Mouse (Mus musculus): ENCODE data around the gene Insig2. TPM values are rescaled to one million over a fixed set of nuclear protein-coding genes. Genes with fewer than 3 reads are reported as not detected.
A peak's percentile ranks its signal among the peaks of the same experiment; 100 is the strongest.

The Insig2 gene
- polyA plus RNA-seq, 1 experiment from 2014 or later = 46.9 TPM

DNA sequence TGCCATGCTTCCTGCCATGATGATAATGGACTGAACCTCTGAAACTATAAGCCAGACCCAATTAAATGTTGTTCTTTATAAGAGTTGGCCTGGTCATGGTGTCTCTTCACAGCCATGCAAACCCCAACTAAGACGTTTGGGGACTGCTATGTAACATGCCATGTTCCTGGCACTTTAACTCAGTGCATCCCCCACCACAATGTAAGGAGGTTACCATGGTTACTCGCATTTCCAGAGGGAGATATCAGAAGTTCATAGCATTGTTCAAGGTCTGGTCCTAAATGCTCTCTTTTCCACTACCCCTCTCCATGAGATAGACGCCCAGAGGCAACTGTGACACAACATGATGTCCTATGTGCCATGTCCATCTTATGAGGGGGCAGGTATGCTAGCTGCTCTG lies 54.0 kb downstream of the Insig2 start:
- Histone ChIP-seq H3K9ac (ENCODE audit: low read depth, low read length) (no peak overlapping the region), H3K27ac (no peak overlapping the region), H3K36me3 (ENCODE audit: insufficient read depth, low read length) (no peaks in the 10 kb centered on the region), H3K9me3 (replicated peaks; ENCODE audit: low read length) (no peaks in the 10 kb centered on the region), H3K27me3 (ENCODE audit: insufficient read depth, low read length) (no peaks in the 10 kb centered on the region), H3K4me2 (ENCODE audit: low read length) (no peak overlapping the region), H3K4me3 (replicated peaks; ENCODE audit: low read depth, low read length) (no peak overlapping the region), H3K4me1 (replicated peaks; ENCODE audit: insufficient read depth, low read length) (no peaks in the 10 kb centered on the region)
- TF ChIP-seq CTCF (IDR thresholded peaks at IDR 0.05; ENCODE audit: low read depth) = no peak
- 78% methylated on average over 3 of the region's 3 CpGs for WGBS
- DNase-seq (ENCODE audit: low spot score) = no peak
- ATAC-seq (replicated peaks; ENCODE audit: low FRiP score, low read depth) = no peak

DNA sequence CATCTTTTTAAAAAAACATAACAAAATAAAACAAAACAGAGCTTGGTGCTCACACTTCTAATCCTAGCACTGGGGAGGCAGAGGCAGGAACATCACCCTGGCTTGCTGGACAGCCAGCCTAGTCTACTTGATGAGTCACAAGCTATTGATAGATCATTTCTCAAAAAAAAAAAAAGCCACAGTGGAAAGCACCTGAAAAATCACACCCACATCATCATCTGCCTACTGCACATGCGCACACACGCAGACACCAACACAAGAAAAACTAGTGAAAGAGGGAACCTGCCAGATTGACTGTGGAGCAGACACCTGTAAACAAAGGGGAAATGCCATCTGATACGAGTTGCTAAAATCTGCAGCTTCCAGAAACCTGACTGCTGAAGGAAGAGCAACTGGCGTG lies 54.9 kb downstream of the Insig2 start:
- Histone ChIP-seq H3K4me1 (replicated peaks; ENCODE audit: insufficient read depth, low read length) (no peaks in the 10 kb centered on the region), H3K4me3 (replicated peaks; ENCODE audit: low read depth, low read length) (no peak overlapping the region), H3K36me3 (ENCODE audit: insufficient read depth, low read length) (no peaks in the 10 kb centered on the region), H3K4me2 (ENCODE audit: low read length) (no peak overlapping the region), H3K27me3 (ENCODE audit: insufficient read depth, low read length) (no peaks in the 10 kb centered on the region), H3K27ac (no peak overlapping the region), H3K9ac (ENCODE audit: low read depth, low read length) (no peak overlapping the region), H3K9me3 (replicated peaks; ENCODE audit: low read length) (no peaks in the 10 kb centered on the region)
- no peak for TF ChIP-seq CTCF (IDR thresholded peaks at IDR 0.05; ENCODE audit: low read depth)
- ATAC-seq (replicated peaks; ENCODE audit: low FRiP score, low read depth) = no peak
- 83% methylated on average over 4 of the region's 4 CpGs for WGBS
- DNase-seq (ENCODE audit: low spot score) = no peak

DNA sequence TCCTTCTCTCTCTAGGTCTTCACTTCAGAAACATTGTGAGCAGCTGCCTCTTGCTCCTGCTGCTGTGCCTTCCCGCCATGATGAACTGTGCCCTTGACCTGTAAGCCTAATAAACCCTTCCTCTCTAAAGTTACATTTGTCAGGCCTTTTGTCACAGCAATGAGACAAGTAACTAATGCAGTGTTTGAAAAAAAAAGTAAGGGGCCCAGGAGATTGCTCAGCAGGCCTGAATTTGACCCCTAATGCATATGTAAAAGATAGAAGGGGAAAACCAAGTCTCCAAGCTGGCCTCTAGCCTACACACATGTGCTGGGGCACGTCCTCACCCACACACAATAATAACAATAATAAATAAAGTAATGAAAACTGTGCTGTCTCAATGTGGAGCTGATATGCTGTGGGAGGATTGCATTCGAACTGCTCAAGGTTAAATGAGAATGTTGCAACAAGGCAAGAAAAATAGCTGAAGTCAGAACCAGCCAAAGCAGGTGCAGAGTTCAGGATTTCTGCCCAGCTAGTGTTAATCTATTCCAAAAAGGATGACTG lies 56.4 kb downstream of the Insig2 start:
- no peaks in the 10 kb centered on the region for H3K4me1 ChIP-seq (replicated peaks; ENCODE audit: insufficient read depth, low read length)
- no peak for DNase-seq (ENCODE audit: low spot score)
- H3K4me2 ChIP-seq (ENCODE audit: low read length) = no peak overlapping the region
- WGBS = 22% methylated on average over 3 of the region's 3 CpGs
- TF ChIP-seq CTCF (IDR thresholded peaks at IDR 0.05; ENCODE audit: low read depth) = no peak
- no peak overlapping the region for H3K9ac ChIP-seq (ENCODE audit: low read depth, low read length)
- H3K27ac ChIP-seq = no peak overlapping the region
- no peaks in the 10 kb centered on the region for H3K27me3 ChIP-seq (ENCODE audit: insufficient read depth, low read length)
- H3K36me3 ChIP-seq (ENCODE audit: insufficient read depth, low read length) = no peaks in the 10 kb centered on the region
- H3K9me3 ChIP-seq (replicated peaks; ENCODE audit: low read length) = no peaks in the 10 kb centered on the region
- no peak overlapping the region for H3K4me3 ChIP-seq (replicated peaks; ENCODE audit: low read depth, low read length)
- ATAC-seq (replicated peaks; ENCODE audit: low FRiP score, low read depth) = no peak

DNA sequence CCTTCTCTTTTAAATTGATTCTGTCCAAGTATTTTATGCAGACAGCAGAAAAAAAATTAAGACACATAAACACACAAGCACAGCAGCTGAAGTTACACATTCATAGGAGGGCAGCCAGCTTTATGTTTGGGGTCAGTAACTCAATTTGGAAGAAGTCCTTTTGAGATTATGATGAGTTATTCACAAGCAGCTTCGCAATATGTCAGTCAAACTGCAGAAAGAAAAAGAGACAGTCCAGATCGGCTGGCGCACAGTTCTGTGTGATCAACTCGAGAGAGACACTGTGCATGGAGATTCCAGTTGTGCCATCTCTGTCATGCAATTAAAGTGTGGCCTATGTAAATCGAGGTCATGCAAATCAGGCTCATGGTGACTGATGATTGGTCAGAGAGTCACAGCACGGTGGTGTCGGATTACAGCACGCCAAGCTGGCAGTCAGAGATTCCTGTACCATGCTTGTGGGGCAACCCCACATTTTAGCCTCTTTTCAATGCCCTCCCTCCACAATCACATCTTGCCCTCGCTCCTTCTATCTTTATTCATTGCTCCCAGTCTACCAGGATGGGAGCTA lies 72.1 kb downstream of the Insig2 start:
- Histone ChIP-seq H3K27ac (no peak overlapping the region), H3K36me3 (ENCODE audit: insufficient read depth, low read length) (no peaks in the 10 kb centered on the region), H3K4me3 (replicated peaks; ENCODE audit: low read depth, low read length) (no peak overlapping the region), H3K27me3 (ENCODE audit: insufficient read depth, low read length) (no peaks in the 10 kb centered on the region), H3K9ac (ENCODE audit: low read depth, low read length) (no peak overlapping the region), H3K9me3 (replicated peaks; ENCODE audit: low read length) (no peaks in the 10 kb centered on the region), H3K4me2 (ENCODE audit: low read length) (no peak overlapping the region), H3K4me1 (replicated peaks; ENCODE audit: insufficient read depth, low read length) (no peaks in the 10 kb centered on the region)
- ATAC-seq (replicated peaks; ENCODE audit: low FRiP score, low read depth) (peak; percentile 52; the same call in 1 of the 2 replicates), DNase-seq (ENCODE audit: low spot score) (no peak)
- WGBS = 69% methylated on average over 9 of the region's 9 CpGs
- no peak for TF ChIP-seq CTCF (IDR thresholded peaks at IDR 0.05; ENCODE audit: low read depth)

Other genes starting within 250 kb of the Insig2 start
- gene Ccdc93, start 98.5 kb upstream of the Insig2 start, polyA plus RNA-seq (2015; fragmentation: Nextera tagmentation; extraction: Ambion mirVana) = 6.4 and 6.6 TPM in 2 replicates
- gene Htr5b, start 195.9 kb upstream of the Insig2 start, polyA plus RNA-seq (2015; fragmentation: Nextera tagmentation; extraction: Ambion mirVana) = 1.0 and 1.2 TPM in 2 replicates
- 67.9 and 68.7 TPM in 2 replicates for gene Ddx18, start 235.4 kb upstream of the Insig2 start, polyA plus RNA-seq (2015; fragmentation: Nextera tagmentation; extraction: Ambion mirVana)